Mouse (Mus musculus) macrophage (primary cell): ENCODE data around the gene Cmtm3. TPM values are rescaled to one million over a fixed set of nuclear protein-coding genes. Genes with fewer than 3 reads are reported as not detected.

Source experiments
- H3K27ac ChIP-seq: fragments of 350-480 bp; formaldehyde crosslinking; 2 replicates; pipeline ENCODE4 v1.9.0; 2021
- H3K36me3 ChIP-seq: fragments of 350-480 bp; formaldehyde crosslinking; 2 replicates; pipeline ENCODE4 v1.9.0; 2021; ENCODE audit errors: inconsistent target
- H3K4me3 ChIP-seq: fragments of 350-480 bp; formaldehyde crosslinking; 2 replicates; pipeline ENCODE4 v1.9.0; 2021; ENCODE audit errors: inconsistent target
- H3K79me2 ChIP-seq: fragments of 350-480 bp; formaldehyde crosslinking; 2 replicates; pipeline ENCODE4 v1.9.0; 2021; ENCODE audit errors: inconsistent target
- WGBS: methylation state at CpG from one replicate; pipeline ENCODE4 v1.1.7; 2026; ENCODE audit warnings: inconsistent platforms; ENCODE audit not compliant: missing documents; 5-methylcytosine and 5-hydroxymethylcytosine counted together
- polyA plus RNA-seq: library from polyadenylated mRNA; stranded (reverse); fragments of 250-400 nt; gene quantifications from 3 replicates; pipeline ENCODE4 v1.2.4, GENCODE M21; 2018; ENCODE audit warnings: inconsistent platforms

The Cmtm3 gene
- polyA plus RNA-seq, 1 experiment from 2014 or later: 206 TPM

GRCm38 (mm10) chr8:104383296-104383695, 44.1 kb downstream of the Cmtm3 start:
- H3K36me3 ChIP-seq: no peaks in the 10 kb centered on the region
- no peak overlapping the region for H3K4me3 ChIP-seq
- 70% methylated on average over 2 of the region's 2 CpGs for WGBS
- peaks cover 93% of the 10 kb centered on the region for H3K79me2 ChIP-seq
- peak overlapping the region; percentile 63; the same call in 1 of the 2 replicates for H3K27ac ChIP-seq

DNA sequence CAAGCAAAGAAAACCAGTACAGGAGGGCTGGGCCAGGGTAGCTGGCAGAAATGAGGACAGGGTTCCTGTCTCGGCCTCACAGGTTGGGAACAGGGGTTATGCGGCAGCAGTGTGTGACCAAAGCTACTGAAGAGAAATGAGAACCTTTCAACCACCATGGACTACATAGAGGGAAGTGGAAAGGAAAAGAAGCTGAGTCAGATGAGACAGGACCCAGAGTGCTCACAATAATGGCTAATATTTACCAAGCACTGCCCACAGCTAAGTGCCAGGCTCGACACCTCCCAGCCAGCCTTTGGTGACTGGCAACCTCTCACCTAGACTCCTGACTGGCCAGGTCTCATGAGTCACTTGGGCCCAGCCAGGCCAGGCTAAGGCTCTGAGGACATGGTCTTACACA, 44.8 kb downstream of the Cmtm3 start:
- H3K4me3 ChIP-seq: no peak overlapping the region
- peaks cover 93% of the 10 kb centered on the region for H3K79me2 ChIP-seq
- 5% methylated on average over 3 of the region's 3 CpGs for WGBS
- H3K36me3 ChIP-seq: no peaks in the 10 kb centered on the region
- H3K27ac ChIP-seq: peak overlapping the region; percentile 63

DNA sequence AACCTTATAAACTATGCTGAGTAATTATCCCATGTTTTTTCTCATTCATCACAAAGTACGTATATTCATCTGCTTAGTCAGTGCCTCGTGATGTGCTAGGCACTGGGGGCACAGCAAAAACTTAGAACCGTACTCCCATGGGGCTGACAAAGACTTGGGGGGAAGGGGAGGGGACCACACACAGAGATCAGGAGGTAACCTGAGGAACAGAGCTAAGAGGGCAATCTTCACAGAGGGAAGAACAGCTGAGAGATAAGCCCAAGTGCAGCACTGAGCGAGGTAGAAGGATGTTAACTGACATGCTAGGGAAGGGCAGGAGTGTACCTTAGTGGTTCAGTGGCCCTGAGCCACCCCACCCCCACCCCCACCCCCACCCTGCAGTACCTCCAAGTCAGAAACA, 47.5 kb downstream of the Cmtm3 start:
- H3K79me2 ChIP-seq: peaks cover 91% of the 10 kb centered on the region
- H3K27ac ChIP-seq: no peak overlapping the region
- H3K4me3 ChIP-seq: no peak overlapping the region
- H3K36me3 ChIP-seq: no peaks in the 10 kb centered on the region
- WGBS: 88% methylated on average over 4 of the region's 4 CpGs

DNA sequence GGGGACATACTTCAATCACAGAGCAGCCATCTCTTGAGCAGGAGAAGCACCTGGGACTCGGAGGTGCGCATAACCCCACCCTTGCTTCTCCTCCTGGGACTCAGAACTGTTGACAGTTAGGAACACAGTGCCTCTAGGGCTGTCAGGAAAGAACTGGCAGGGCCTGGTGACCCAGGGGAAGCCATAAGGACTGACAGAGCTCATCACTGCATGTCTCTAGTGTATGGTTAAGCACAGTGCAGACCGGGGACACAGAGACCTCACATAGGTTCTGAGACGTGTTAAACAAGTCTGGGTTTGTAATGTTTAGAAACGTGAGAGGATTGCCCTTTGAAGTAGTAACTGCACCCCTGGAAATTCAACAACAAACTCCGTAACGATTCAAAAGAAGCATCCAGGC, 48.3 kb downstream of the Cmtm3 start:
- Histone ChIP-seq H3K79me2 (peaks cover 92% of the 10 kb centered on the region), H3K27ac (no peak overlapping the region), H3K36me3 (no peaks in the 10 kb centered on the region), H3K4me3 (no peak overlapping the region)
- WGBS: 92% methylated on average over 7 of the region's 7 CpGs

GRCm38 (mm10) chr8:104387980-104388379, 48.8 kb downstream of the Cmtm3 start:
- Histone ChIP-seq H3K27ac (no peak overlapping the region), H3K79me2 (peaks cover 92% of the 10 kb centered on the region), H3K36me3 (no peaks in the 10 kb centered on the region), H3K4me3 (no peak overlapping the region)
- WGBS: 100% methylated on average over 2 of the region's 2 CpGs

DNA sequence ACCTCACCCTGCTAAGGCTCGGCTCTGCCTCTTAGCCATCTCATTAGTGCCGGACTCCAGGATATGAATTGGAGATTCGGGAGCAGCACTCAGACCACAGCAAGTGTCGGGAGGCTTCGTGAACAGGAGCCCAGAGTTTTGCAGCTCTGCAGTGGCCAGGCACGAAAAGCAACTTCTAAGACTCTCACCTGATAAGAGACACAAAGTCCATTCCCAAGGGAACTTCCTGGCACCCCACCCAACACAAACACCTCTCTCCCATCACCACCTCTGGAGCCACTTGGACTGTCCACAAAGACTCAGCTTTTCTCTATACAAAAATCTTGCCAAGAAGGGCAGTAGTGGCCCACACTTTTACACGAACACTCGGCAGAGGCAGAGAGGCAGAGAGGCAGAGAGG, 51.0 kb downstream of the Cmtm3 start:
- no peak overlapping the region for H3K27ac ChIP-seq
- WGBS: 97% methylated on average over 8 of the region's 8 CpGs

DNA sequence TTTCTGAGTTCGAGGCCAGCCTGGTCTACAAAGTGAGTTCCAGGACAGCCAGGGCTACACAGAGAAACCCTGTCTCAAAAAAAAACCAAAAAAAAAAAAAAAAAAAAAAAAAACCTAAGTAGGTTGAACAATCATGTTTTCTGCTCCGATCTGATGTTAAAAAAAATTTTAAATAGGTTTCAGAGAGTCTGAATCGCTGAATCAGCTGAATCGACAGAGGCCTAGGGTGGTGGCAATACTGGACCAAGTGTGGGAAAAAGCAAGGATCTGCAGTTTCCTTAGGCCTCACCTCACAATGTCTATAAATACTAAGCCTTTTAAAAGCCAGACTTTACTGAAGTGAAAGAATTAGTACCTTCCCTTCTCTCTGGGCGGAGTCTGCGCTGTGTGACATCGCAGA, 53.9 kb downstream of the Cmtm3 start:
- Histone ChIP-seq H3K27ac (no peak overlapping the region), H3K36me3 (no peaks in the 10 kb centered on the region), H3K79me2 (peaks cover 66% of the 10 kb centered on the region), H3K4me3 (no peak overlapping the region)
- WGBS: 96% methylated on average over 6 of the region's 7 CpGs

More for the DNA sequence above, 51.0 kb downstream of the Cmtm3 start:
- H3K36me3 ChIP-seq: no peaks in the 10 kb centered on the region
- H3K4me3 ChIP-seq: no peak overlapping the region
- peaks cover 95% of the 10 kb centered on the region for H3K79me2 ChIP-seq

- Histone ChIP-seq H3K36me3 (no peaks in the 10 kb centered on the region), H3K27ac (no peak overlapping the region), H3K79me2 (peaks cover 60% of the 10 kb centered on the region), H3K4me3 (no peak overlapping the region)
- 99% methylated on average over 6 of the region's 6 CpGs for WGBS
These were observed 54.6 kb downstream of the Cmtm3 start for GRCm38 (mm10) chr8:104393767-104394166.

- Histone ChIP-seq H3K79me2 (peaks cover 49% of the 10 kb centered on the region), H3K4me3 (peak overlapping the region; percentile 43), H3K36me3 (no peaks in the 10 kb centered on the region), H3K27ac (no peak overlapping the region)
- 2% methylated on average over 76 of the region's 82 CpGs for WGBS
These were observed 55.8 kb downstream of the Cmtm3 start for GRCm38 (mm10) chr8:104394801-104395702.

DNA sequence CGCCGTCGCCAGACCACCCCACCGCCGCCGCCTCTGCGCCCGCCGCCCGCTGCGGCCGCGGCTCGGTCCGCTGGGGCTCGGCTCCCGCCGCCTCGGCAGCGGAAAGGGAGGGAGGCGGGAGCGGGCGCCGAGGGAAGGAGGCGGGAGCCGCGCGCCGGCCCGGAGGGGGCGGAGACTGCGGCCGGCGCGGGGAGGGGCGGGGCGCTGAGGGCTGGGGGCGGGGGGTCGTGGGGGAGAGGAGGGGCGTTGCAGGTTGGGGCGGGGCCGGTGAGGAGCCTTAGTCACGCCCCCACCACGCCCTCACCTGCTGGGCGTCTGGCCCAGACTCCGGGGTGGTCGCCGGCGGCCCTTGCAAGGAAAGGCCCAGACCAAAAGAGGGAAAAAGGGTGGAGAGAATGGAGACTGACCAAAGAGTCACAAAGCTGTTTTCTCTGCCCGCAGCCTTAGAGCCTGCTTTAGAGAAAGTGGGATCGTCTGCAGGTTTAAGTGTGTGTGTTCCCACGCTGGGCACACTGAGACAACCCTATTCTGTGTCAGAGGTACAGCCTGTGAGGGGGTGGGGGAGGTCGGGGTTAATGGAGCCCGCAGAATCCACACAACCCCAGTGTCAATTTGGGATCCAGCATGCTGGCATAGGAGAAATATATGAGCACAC, 56.6 kb downstream of the Cmtm3 start, which contains the start of gene Cmtm4:
Cmtm4 (minus strand) TSS at position 105 of the 655 bp plus-strand sequence.
- Histone ChIP-seq H3K4me3 (peak within 1 kb of the TSS; percentile 43), H3K36me3 (no peaks in the 10 kb centered on the region), H3K27ac (no peak within 1 kb of the TSS), H3K79me2 (peaks cover 41% of the 10 kb centered on the region)
- 4% methylated on average over 41 of the region's 54 CpGs for WGBS

Other genes with a start within 250 kb of the Cmtm3 start
- 0.34 to 2.9 TPM (median 1.6 TPM) in 3 replicates for gene Cdh5, start 237.8 kb upstream of the Cmtm3 start, polyA plus RNA-seq
- not detected in 3 replicates for gene Bean1, start 169.0 kb upstream of the Cmtm3 start, polyA plus RNA-seq
- gene Tk2, start 90.9 kb upstream of the Cmtm3 start, polyA plus RNA-seq: 50.8 to 58.2 TPM (median 53.7 TPM) in 3 replicates
- 22.6 to 77.8 TPM (median 52.8 TPM) in 3 replicates for gene Cklf, start 88.5 kb upstream of the Cmtm3 start, polyA plus RNA-seq
- gene Cmtm2a, start 46.2 kb upstream of the Cmtm3 start, polyA plus RNA-seq: not detected in 3 replicates
- gene Gm45711, start 29.3 kb upstream of the Cmtm3 start, polyA plus RNA-seq: not detected in 3 replicates
- gene Cmtm1, start 29.3 kb upstream of the Cmtm3 start, polyA plus RNA-seq: not detected in 3 replicates
- not detected in 3 replicates for gene Gm11020, start 17.8 kb upstream of the Cmtm3 start, polyA plus RNA-seq
- gene Cmtm2b, start 17.2 kb upstream of the Cmtm3 start, polyA plus RNA-seq: not detected in 3 replicates
- 7.3 to 11.9 TPM (median 9.5 TPM) in 3 replicates for gene Cmtm4, start 56.4 kb downstream of the Cmtm3 start, polyA plus RNA-seq
- gene Dync1li2, start 103.6 kb downstream of the Cmtm3 start, polyA plus RNA-seq: 33.1 to 37.5 TPM (median 36.4 TPM) in 3 replicates
- not detected in 3 replicates for gene Terb1, start 170.5 kb downstream of the Cmtm3 start, polyA plus RNA-seq
- 28.5 to 70.6 TPM (median 35.2 TPM) in 3 replicates for gene Nae1, start 195.2 kb downstream of the Cmtm3 start, polyA plus RNA-seq
- gene Car7, start 195.3 kb downstream of the Cmtm3 start, polyA plus RNA-seq: 0.32 to 0.81 TPM (median 0.33 TPM) in 3 replicates